Mouse (Mus musculus): ENCODE measurements around the gene Scly. TPM values are rescaled to one million over a fixed set of nuclear protein-coding genes. Genes with fewer than 3 reads are reported as not detected.
A peak's percentile ranks its signal among the peaks of the same experiment; 100 is the strongest.

The Scly gene
- 10 to 100 TPM; 12.0 to 12.8 TPM for total RNA-seq (2021)
- long read RNA-seq, partial matches to known transcripts, result 0 of 5 reads
- long read RNA-seq, other reads (novel, unspliced or antisense), result 3 of 5 reads

DNA sequence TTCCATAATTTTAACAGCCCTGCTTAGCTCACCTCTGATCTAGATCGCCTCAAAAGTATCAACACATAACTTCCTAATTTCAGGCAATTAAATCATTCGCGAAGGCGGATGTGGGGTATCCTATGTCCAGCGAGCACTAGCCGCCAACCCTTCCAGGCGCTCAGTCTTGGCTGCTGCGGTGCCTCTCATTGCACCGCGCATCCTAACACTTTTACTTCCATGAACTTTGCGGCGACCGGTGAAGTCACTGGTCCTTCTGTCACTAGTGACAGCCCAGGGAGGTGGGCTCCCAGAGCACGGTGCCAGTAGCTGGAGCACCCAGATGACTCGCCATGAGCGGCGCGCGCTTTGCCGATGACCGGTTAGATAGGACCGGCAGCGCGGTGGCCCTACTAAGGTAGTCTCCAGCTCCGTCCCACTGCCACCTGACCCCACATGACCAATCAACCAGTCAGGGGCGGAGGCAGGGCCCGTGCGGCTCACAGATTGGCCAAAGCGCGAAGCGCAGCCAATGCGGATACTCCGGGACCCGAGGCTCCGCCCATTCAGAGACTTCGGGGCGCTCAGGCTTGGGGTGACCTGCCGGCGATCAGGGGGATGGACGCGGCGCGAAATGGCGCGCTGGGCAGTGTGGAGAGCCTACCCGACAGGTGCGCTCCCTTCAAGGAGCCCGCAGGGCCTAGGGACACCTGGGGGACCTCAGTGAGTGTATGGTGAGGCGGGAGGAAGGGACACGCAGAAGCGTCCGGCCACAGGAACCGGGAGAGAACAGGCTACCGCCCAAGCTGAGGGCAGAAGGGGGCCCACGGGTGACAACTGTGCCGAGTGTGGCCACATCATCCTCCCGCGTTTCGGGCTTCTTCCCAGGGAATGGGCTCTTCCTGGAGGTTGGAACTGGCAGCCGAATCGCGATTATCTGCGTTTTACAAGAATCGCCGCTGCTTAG is at the start of gene Scly:
TSS of gene Scly (plus strand) at position 540 of the 946 bp plus-strand sequence.
- peak; percentile 90 to 94 for DNase-seq (ENCODE audit: low spot score in 2 of 2)

DNA sequence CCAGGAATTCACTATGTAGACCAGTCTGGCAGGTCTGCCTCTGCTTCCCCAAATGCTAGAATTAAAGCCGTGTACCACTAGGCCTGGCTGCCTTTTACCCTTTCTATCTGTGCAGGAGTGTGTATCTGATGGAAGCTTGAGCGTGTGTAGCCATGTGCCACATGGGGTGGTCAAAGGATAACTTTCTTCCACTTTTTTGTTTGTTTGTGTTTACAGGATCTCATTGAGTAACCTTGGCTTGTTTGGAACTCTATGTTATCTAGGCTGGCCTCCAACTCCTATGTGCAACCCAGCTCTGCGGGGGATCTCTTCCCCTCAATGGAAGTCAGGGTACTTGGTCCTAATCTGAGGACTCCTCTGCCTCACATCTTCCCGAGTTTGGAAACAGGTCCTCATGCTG is 49.2 kb upstream of the Scly start:
- DNase-seq (ENCODE audit: low spot score in 2 of 2), result no peak

DNA sequence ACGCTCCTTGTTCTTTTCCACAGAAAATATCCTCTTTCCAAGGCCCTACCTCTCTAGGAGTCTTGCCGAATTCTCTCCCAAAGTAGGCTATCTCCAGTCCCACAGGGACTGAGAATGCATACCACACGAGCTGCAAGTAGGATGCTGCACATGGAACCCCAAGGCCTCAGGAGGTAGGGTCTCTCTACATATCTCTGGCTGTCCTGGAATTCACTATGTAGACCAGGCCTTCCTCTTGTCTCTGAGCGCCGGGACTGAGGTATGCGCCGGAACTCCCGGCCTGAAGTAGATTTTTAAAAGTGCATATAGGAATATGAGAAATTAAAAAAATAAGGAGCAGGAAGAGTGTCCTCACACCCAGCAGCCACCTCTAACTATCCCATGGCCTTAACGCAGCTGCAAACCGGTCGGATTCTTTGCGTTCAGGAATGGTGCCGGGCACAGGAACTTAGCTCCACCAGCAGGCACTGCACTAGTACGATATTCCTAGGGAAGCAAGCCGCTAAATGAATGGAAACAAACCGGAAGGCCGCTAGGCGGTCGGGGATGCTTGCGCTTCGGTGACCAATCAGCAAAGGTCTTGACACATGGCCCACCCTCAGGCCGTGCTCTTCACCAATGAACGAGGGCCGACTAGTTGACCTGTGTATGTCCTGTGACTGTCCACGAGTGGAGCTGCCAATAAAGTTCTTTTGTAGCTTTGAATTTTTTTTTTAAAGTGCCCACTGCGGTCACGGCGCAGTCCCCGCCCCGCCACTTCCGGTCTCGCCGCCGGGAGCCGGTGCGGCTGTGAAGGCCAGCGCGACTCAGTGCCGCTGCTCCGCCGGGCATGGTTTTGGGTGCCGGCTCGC is 48.3 kb upstream of the Scly start, which contains the start of gene Ube2f:
TSS of gene Ube2f (plus strand) at position 741 of the 851 bp plus-strand sequence.
- DNase-seq (ENCODE audit: low spot score in 2 of 2), result peak; percentile 88 to 92

DNA sequence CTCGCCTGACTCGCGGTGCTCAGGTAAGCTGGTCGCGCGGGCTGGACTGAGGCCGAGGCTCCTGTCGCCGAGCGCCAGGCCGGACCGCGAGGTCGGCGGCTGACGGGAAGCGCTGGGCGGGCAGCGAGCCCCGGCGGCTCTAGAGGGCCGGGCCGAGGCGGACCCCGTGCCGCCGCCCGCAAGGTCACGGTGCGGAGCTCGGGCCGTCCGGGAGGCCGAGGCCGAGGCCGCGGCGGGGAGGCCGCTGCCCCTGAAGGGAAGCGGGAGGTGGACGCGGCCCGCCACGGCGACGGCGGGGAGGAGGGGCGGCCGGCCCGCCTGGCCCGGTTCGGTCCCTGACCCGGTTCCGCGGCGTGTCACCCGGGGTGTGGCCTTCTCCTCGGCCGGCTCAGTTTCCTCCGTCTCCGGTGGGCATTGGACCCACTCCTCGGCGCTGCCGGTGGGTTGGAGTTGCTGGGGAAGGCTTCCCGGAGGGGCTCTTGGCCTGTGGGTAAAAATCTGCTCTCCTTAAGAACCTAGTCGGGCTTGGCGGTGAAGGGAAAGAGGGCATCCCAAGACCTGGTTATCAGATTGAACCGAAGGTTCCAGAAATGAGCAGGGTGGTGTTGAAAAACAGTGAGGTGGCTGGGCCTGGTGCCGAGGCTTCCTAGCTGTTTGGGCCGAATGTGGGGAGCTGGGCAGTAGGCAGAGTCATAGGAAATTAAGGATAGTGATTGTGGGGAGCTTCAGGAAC is 47.6 kb upstream of the Scly start:
- DNase-seq (ENCODE audit: low spot score in 2 of 2), result peak; percentile 28 to 44

DNA sequence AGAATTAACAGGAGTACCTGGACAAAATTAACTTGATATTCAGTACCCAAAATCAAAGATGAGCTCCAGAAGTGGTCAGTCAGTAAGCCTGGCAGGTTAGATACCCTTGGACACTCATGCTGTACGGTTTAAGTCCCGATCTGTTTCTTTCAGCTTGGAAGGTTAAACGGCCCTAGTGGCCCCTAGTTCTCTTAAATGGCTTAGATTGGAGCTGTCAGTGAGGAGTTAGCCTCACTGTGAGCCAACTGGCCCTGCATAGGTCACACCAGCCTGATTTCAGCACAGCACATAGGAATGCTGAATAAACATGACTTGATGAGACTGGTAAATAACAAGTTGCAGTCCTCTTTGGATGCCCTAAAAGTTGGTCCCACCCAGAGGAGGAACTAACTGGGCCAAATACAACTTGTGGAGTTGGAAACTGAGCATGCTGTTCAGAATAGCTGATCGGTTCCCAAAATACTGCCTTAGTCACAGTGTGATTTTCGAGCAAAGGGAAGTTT is 46.9 kb upstream of the Scly start:
- no peak for DNase-seq (ENCODE audit: low spot score in 2 of 2)

DNA sequence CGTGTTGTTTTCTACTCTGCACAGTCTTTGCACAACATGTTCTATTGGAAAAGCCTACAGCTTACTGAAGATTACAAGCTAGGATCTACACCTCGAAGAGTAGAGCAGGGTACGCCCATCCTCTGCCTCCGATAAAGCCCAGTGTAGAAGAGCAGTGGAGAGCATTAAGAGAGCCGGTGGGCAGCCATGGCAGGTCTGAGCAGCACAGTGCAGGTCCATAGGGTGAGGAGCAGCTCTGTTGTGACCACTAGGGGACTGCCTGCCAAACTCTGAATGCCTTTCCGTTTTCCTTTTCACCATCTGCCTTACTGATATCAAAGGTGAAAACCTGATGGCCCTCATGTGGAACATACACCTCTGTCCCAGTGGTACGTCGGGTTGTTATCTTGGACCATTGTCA is 46.2 kb upstream of the Scly start:
- no peak for DNase-seq (ENCODE audit: low spot score in 2 of 2)

DNA sequence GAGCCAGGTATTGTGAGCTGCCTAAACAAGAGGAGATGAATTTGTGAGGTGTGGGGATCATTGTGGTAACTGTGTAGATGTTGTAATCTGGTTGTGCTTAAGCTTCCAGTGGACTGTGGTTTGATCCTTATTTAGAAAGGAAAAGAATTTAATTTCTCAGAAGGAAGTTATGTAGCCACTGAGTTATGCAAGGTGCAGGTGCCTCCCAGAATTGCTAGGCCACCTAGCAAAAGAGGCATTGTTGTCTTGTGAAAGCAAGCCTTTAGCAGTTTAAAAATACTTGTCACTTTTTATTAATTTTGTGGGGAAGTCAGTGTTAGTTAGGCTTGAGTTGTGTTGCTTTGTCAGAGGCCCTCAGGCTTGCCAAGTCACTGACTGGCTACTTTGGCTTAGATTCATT is 40.2 kb upstream of the Scly start:
- DNase-seq (ENCODE audit: low spot score in 2 of 2), result no peak

DNA sequence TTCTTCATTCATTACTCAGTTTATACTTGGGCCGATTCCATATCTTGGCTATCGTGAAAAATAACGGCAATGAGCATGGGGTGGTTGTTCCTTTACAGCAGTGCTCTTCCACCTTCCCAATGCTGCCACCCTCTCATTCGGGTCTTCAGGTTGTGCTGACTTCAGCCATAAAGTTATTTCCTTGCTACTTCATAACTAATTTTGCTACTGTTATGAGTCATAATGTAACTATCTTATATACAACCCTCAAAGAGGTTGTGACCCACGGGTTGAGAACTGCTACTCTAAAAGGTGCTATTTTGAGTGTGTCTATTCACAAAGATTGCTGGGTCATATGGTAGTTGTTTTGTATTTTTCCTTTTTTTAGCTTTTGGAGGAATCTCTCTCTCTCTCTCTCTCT is 38.3 kb upstream of the Scly start:
- DNase-seq (ENCODE audit: low spot score in 2 of 2), result no peak

DNA sequence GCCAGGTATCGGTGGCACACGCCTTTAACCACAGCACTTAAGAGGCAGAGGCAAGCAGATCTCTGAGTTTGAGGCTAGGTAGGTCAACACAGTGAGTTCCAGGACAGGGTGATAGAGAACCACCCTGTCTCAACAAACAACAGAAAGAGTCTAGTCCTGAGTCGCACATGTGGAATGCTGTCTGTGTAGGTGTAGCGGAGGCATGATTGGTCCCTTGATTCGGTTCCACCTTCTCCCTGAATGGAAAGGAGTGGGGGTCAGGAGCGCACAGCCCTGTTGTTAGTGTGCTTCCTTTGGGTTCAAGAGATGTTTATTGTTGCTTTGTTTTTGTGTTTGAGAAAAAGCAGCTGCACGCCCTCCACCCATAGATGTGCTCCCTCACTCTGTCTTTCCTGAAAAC is 35.6 kb upstream of the Scly start:
- no peak for DNase-seq (ENCODE audit: low spot score in 2 of 2)

DNA sequence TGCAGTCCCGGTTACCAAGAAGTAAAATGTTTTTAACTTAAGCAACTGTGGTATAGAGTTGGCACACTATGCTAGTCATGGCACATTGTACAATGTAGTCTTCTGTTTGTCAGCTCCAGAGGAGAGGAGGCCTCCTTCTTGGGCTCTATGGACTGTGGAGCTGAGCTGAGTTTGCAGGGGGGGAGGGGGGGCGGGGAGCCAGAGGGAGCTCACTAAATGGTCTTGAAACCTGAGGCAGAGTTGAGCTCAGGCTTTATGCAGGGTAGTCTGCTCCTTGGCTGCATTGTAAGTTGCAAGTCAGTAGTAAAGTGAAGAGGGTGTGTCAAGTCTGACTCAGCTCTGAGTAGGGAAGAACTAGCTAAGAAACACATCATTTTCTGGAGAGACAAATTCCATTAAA is 25.9 kb upstream of the Scly start:
- DNase-seq (ENCODE audit: low spot score in 2 of 2), result no peak

DNA sequence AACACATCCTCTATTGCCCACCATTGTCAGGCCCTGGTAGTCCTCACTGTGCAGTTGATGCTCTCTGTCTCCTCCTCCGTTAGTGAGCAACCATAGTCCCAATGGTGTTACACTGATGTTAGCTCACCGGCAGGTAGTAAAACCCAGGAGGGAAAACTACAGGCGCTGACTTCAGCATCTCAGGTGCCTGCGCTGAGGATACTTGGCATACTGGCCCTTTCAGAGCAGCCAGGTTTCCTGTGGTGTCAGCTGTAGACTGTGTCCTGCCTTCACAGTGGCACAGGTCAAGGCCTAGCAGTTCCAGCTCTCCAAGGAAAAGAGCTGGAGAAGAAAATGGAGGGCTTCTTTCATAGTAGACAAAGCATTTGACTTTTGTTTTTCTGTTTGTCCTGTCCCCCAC is 21.6 kb upstream of the Scly start:
- no peak for DNase-seq (ENCODE audit: low spot score in 2 of 2)

DNA sequence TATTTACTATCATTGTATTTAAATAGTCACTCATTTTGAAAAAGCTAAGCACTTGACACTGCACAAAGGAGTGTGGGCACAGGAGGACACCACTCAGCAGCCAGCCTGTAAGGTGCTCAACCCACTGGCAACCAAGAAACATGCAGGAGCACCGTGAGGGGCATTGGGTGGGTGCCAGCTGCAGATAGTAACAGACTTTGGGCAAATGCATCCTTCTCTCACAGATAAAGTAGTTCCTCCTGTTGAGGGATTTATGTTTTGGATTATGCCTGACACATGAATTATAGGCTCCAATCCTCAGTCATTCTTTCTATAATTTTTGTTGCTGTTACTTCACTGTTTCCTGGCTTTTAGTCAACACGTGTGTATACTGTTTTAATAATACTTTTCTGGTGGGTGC is 20.7 kb upstream of the Scly start:
- DNase-seq (ENCODE audit: low spot score in 2 of 2), result no peak

DNA sequence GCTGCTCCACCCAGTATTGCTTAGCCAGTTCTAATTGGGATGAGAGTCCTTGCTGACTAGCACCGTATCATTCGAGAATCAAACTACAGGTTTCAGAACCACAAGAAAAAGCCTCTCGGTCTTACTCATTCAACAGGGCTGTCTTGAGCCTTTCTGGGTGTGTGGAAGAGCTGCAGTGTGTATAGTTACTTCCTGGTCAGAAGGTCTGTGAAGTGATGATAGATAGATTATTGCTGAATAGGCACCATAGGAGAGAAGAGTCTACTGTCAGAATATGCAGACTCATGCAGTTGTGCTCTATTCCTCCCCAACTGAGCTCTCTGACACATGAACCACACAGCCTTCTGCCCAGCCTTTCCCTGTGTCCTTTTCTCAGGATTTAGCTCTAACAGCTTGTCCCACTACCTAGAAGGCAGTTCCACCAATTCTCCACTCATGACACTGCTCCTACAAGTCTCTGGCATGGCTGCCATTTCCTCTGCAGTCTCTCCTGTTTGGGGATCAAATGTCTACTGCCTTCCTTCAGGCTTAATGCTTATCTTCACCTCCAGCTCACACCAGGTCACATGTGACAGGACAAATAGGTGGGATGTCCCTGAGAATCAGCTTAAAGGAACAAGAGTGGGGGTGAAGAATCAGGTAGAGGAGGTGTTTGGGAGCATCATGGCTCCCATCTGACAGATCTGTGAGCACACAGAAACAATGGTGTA is 19.6 kb upstream of the Scly start:
- DNase-seq (ENCODE audit: low spot score in 2 of 2), result no peak

DNA sequence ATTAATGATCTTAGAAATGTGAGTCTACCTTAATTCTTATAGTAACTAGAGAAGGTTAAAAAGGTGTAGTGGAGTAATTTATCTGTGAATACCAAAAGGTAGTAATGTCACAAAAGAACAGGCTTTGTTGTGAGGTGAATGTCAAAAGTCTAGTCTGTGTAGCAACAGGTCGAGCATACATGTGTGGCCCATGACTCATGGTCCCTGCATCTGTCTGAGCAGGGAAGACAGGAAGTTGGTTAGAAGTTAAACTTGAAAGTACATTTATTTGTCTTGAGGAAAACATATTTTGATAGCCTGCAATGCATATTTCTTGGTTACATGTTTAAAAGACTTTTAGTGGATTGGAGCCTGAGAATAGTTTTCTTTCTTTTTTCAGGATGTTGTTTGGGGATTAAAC is 19.0 kb upstream of the Scly start:
- DNase-seq (ENCODE audit: low spot score in 2 of 2), result no peak

DNA sequence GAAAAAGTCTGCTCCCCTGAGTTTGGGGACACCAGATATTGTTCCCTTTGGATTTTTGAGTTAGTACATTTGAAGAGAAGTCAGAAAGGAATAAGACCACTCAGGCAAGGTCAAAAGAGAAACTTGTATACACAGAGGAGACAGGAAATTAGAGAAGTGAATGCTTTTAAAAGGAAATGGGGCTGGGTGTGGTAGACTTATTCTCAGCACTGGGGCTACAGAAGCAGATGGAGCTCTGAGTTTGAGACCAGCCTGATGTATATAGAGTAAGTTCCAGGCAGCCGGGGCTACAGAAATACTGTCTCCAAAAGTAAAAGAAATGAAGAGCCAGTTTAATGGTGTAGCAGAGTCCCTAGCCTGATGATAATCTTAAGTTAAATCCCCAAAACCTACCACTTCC is 15.6 kb upstream of the Scly start:
- no peak for DNase-seq (ENCODE audit: low spot score in 2 of 2)

DNA sequence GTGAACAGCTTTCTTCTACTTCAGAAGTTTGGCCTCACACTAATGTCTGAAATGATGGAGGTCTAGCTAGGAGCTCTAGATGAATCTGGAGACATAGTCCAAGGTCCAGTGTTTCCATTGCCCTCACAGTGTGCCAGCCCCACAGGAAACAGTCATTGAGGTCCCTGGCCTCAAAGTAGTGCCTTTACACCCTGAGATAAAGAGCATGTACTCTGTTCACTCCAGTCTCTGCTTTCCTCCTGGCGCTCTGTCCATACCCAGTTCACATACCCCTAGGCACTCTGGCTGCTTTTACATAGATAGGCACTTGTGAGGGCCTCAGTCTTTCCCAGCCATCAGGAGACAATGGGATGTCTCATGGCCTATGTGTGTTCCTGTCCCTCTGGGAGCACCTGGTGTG is 8.8 kb upstream of the Scly start:
- DNase-seq (ENCODE audit: low spot score in 2 of 2), result no peak

DNA sequence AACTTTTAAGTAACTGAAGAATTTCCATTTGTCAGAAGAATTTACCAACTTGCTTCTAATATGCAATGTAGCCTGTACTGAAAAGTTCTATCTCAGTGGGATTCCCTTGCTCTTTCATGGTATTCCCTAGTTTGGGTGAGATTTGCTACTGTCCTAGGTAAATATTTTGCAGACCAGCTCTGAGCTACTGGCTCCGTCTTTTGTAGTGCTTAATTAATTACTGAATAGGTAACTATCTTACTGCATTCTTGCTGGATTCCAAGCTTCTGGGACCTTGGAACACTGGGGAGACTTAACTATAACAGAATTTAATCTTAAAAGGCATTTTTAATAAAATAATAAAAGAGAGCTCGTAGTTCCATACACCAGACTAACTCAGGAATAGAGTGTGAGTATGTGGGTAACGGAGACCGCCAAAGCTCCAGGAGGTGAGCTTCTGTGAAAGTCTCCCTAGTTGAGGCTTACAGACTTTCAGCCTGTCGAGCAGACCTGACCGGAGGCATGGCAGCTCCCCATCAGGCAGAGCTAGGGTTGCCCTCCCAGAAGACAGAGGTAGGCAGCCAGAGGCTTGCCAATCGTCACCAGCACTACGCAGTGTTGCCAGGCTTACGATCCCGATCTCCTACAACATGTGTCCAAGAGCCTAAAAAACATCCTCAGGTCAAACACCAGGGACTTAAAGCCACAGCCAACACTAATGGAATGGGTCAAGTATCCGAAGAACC is 5.9 kb upstream of the Scly start:
- DNase-seq (ENCODE audit: low spot score in 2 of 2), result no peak

DNA sequence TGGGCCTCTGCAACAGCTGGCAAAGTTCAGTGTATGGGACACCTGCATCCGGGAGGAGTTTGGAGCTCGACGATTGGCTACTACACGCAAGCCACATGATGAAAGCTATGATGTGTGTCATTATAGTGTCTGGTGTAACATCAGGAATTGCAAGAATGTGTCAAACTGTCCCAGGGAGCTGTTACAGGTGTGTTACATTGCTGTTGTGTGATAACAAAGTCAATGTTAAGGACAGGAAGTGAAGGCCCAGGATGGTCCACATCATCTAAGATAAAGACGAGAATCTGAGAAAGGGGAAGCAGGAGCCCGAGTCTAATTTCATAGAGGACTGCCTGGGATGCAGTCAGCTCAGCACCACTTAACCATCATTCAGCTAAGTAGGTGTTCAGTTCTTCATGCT is 2.6 kb upstream of the Scly start:
- no peak for DNase-seq (ENCODE audit: low spot score in 2 of 2)

DNA sequence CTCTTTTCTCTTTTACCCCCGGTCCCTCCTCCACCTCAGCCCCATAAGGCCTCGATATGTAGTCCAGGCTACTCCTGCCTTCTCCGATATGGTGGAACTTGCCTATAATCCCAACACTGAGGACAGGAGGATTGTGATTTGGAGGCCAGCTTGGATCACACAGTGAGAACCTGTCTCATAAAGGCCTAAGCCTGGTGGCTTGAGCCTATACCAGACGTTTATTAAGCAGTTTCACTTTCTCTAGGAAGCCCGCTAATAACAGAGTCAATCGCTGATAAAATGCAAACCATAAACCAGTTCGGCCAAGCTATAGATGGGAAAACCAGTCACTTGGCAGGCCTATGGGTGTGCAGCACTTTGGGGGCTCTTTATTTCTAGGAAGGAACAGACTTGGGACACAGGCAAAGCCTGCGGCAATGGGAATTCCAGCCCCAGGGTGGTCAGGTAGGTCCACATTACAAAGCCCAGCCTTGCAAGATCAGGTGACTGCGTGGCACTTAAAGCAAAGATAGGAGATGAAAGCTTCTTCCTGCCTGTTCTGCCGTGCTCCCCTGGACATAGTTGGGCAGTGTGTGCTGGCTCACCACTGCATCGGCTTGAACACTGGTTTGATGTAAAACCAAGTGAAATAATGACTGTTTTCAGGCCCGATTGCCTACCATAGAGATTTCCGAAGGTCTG is 1.0 kb downstream of the Scly start:
- DNase-seq (ENCODE audit: low spot score in 2 of 2), result no peak

Measured in layer of hippocampus, postnatal 10 days (tissue).